Mouse (Mus musculus) erythroblast, embryonic 14.5 days (primary cell): Measurements from ENCODE around the gene Itfg1.

Experiments
- GATA1 ChIP-seq: IDR thresholded peaks from 2 replicates; pipeline ENCODE4 v1.6.1; 2012; ENCODE audit warnings: low read length, inconsistent platforms, mixed read lengths
- TAL1 ChIP-seq: IDR thresholded peaks from 3 replicates; pipeline ENCODE4 v1.6.1; 2012; ENCODE audit warnings: low read length, inconsistent platforms, mixed read lengths

GRCm38 (mm10) chr8:85700101-85700750 is 140.5 kb downstream of the Itfg1 start:
- no peak for TF ChIP-seq TAL1
- no peak for TF ChIP-seq GATA1
